Mouse (Mus musculus): ENCODE data around the gene Klhl42.

DNA sequence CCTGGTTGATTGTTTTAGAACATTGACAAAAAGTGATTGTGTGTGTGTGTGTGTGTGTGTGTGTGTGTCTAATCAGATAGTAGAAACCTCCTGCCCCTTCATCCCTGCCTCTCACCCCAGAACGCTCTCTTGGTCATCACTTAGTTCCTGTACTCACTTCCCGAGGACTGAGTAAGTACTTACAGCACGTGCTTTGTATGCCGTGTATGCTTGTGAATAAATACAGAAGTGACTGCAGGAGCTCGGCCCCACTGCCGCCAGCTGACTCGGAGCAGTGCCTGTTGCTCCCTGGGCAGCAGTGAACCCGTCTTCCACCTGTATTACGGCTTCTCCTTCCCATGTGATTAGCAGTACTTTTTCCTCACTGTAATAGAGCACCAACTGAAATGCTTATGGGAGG lies 38.7 kb upstream of the Klhl42 start:
- TF ChIP-seq POLR2A (IDR thresholded peaks at IDR 0.05; ENCODE audit: insufficient read length, low read depth): no peak
- no peak for TF ChIP-seq TCF12 (IDR thresholded peaks at IDR 0.05; ENCODE audit: insufficient read depth, poor library complexity, severe bottlenecking)
- TF ChIP-seq USF1 (IDR thresholded peaks at IDR 0.05; ENCODE audit: low read depth): no peak
